Mouse (Mus musculus) MEL (cell line): ENCODE measurements around the gene Nob1. TPM values are rescaled to one million over a fixed set of nuclear protein-coding genes. Genes with fewer than 3 reads are reported as not detected.

ENCODE experiments used
- DNase-seq: peaks from one replicate; pipeline ENCODE4 v3.0.0; 2011; ENCODE audit warnings: low read depth, low spot score
- H3K27ac ChIP-seq: 2 replicates; pipeline ENCODE4 v1.5.1; 2012; ENCODE audit warnings: low read depth, mild to moderate bottlenecking, control low read depth, low read length, moderate library complexity; ENCODE audit not compliant: control insufficient read depth
- H3K27me3 ChIP-seq, 2 experiments: fragments of 150-350 bp in 1 of 2; sonication (generic) in 1 of 2; 2 replicates each; pipeline ENCODE4 v1.6.1; 2012; ENCODE audit warnings: low read length in 2 of 2, mild to moderate bottlenecking in 2 of 2, improper control_type of control experiment in 1 of 2, moderate library complexity in 1 of 2; ENCODE audit not compliant: insufficient read depth in 2 of 2, control insufficient read depth in 1 of 2
- H3K36me3 ChIP-seq, 2 experiments: 2 replicates each; pipeline ENCODE4 v1.6.1; 2012 to 2014; ENCODE audit warnings: low read length in 2 of 2, improper control_type of control experiment in 1 of 2, inconsistent platforms in 1 of 2, mild to moderate bottlenecking in 1 of 2; ENCODE audit not compliant: insufficient read depth in 2 of 2, control insufficient read depth in 1 of 2
- H3K4me1 ChIP-seq, 2 experiments: fragments of 150-350 bp in 1 of 2; sonication (generic) in 1 of 2; 2 replicates each; pipeline ENCODE4 v1.6.1; 2012; ENCODE audit warnings: low read length in 2 of 2, improper control_type of control experiment in 1 of 2, mild to moderate bottlenecking in 1 of 2; ENCODE audit not compliant: insufficient read depth in 2 of 2, control insufficient read depth in 1 of 2
- H3K4me3 ChIP-seq, 2 experiments: fragments of 150-350 bp in 1 of 2; sonication (generic) in 1 of 2; 2 replicates each; pipeline ENCODE4 v1.5.1; 2012; ENCODE audit warnings: low read depth in 2 of 2, low read length in 2 of 2, mild to moderate bottlenecking in 2 of 2, moderate library complexity in 2 of 2, control low read depth in 1 of 2, improper control_type of control experiment in 1 of 2; ENCODE audit not compliant: control insufficient read depth in 1 of 2, insufficient read depth in 1 of 2
- H3K79me2 ChIP-seq: 2 replicates; pipeline ENCODE4 v1.6.1; 2012; ENCODE audit warnings: mild to moderate bottlenecking, low read length, moderate library complexity; ENCODE audit not compliant: control insufficient read depth, poor library complexity, insufficient read depth
- H3K9ac ChIP-seq: 2 replicates; pipeline ENCODE4 v1.6.1; 2012; ENCODE audit warnings: low read depth, mild to moderate bottlenecking, control low read depth, low read length, moderate library complexity; ENCODE audit not compliant: control insufficient read depth, poor library complexity, severe bottlenecking
- H3K9me3 ChIP-seq: fragments of 150-350 bp; sonication (generic); replicated peaks from 2 replicates; pipeline ENCODE4 v1.6.1; 2012; ENCODE audit warnings: mild to moderate bottlenecking, low read length, improper control_type of control experiment, moderate library complexity; ENCODE audit not compliant: insufficient read depth
- CHD1 ChIP-seq: IDR thresholded peaks from 2 replicates; pipeline ENCODE4 v1.6.1; 2012; ENCODE audit warnings: low read depth, mild to moderate bottlenecking, inconsistent platforms, low read length, improper control_type of control experiment
- CTCF ChIP-seq, 3 experiments: IDR thresholded peaks in 2 of 3; conservative IDR thresholded peaks in 1 of 3; 2 replicates each; pipeline ENCODE4 v1.5.1; 2011 to 2012; ENCODE audit warnings: low read length in 3 of 3, low read depth in 2 of 3, mild to moderate bottlenecking in 2 of 3, improper control_type of control experiment in 1 of 3, inconsistent platforms in 1 of 3, mixed read lengths in 1 of 3, moderate library complexity in 1 of 3; ENCODE audit not compliant: control insufficient read depth in 1 of 3, insufficient read depth in 1 of 3, poor library complexity in 1 of 3, severe bottlenecking in 1 of 3
- E2F4 ChIP-seq: IDR thresholded peaks from 2 replicates; pipeline ENCODE4 v1.6.1; 2011; ENCODE audit warnings: low read depth, low read length, improper control_type of control experiment, borderline replicate concordance
- ELF1 ChIP-seq: IDR thresholded peaks from 2 replicates; pipeline ENCODE4 v1.6.1; 2014; ENCODE audit warnings: low read depth, mild to moderate bottlenecking, inconsistent platforms, low read length, improper control_type of control experiment, moderate library complexity
- GATA1 ChIP-seq: IDR thresholded peaks from 2 replicates; pipeline ENCODE4 v1.6.1; 2011; ENCODE audit warnings: low read depth, low read length, improper control_type of control experiment
- HCFC1 ChIP-seq: IDR thresholded peaks from 2 replicates; pipeline ENCODE4 v1.6.1; 2012; ENCODE audit warnings: low read depth, mild to moderate bottlenecking, inconsistent platforms, low read length, improper control_type of control experiment, moderate library complexity
- MAX ChIP-seq: IDR thresholded peaks from 2 replicates; pipeline ENCODE4 v1.6.1; 2011; ENCODE audit warnings: low read length, improper control_type of control experiment
- MAZ ChIP-seq: IDR thresholded peaks from 2 replicates; pipeline ENCODE4 v1.6.1; 2012; ENCODE audit warnings: low read depth, mild to moderate bottlenecking, inconsistent platforms, low read length, improper control_type of control experiment
- NELFE ChIP-seq: IDR thresholded peaks from 2 replicates; pipeline ENCODE4 v1.6.1; 2011; ENCODE audit warnings: low read depth, low read length, improper control_type of control experiment
- NRF1 ChIP-seq: IDR thresholded peaks from 2 replicates; pipeline ENCODE4 v1.6.1; 2014; ENCODE audit warnings: low read depth, mild to moderate bottlenecking, inconsistent platforms, low read length, improper control_type of control experiment, moderate library complexity; ENCODE audit not compliant: poor library complexity, insufficient read depth, severe bottlenecking
- POLR2AphosphoS2 ChIP-seq: IDR thresholded peaks from 2 replicates; pipeline ENCODE4 v1.6.1; 2011; ENCODE audit warnings: low read length, improper control_type of control experiment
- TCF12 ChIP-seq: IDR thresholded peaks from 2 replicates; pipeline ENCODE4 v1.6.1; 2014; ENCODE audit warnings: low read depth, mild to moderate bottlenecking, inconsistent platforms, low read length, improper control_type of control experiment, moderate library complexity
- USF1 ChIP-seq: IDR thresholded peaks from 2 replicates; pipeline ENCODE4 v1.6.1; 2014; ENCODE audit warnings: low read depth, mild to moderate bottlenecking, inconsistent platforms, low read length, improper control_type of control experiment, moderate library complexity
- polyA plus RNA-seq, 2 experiments: library from polyadenylated mRNA; stranded (reverse) in 1 of 2; unstranded in 1 of 2; fragments of >175 nt in 1 of 2; fragments of >200 nt in 1 of 2; gene quantifications; 2 replicates each; pipeline versions ENCODE4 v1.2.1 to v1.2.4; 2012; ENCODE audit warnings: low replicate concordance in 2 of 2, low read depth in 1 of 2; ENCODE audit not compliant: insufficient read length in 2 of 2, insufficient read depth in 1 of 2, missing spikeins in 1 of 2
- total RNA-seq: library from RNA; depleted of rRNA; stranded (reverse); fragments of 300-350 nt; gene quantifications from 2 replicates; pipeline ENCODE4 v1.2.3, GENCODE M21; 2012

Nob1 gene
- total and polyA plus RNA-seq, 3 experiments = 125 to 200 (median 144) TPM

DNA sequence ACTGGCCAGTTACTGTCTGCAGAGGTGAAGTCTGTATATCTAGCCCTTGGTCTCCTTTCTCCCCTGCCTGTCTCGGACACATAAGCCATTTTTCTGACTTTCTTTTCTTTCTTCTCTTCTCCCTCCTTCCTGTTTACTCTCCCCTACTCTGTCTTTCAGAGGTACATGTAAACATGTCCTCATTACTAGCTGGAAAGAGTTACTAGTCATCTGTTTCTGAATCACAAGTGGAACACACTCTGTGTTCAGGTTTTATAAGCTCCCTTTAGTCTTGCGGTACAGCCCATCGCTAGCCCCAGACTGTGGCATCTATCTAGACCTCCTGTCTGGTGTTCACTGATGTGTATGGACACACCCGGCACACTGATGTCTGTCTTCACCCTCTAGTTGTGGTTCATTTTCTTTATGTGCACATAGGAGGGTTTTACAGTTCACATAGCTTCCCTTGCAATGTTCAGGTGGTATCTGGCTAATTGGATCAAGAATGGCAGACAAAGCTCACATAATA is 23.6 kb upstream of the Nob1 start:
- no peaks in the 10 kb centered on the region for H3K79me2 ChIP-seq
- no peak for DNase-seq
- TF ChIP-seq TCF12 (no peak), MAX (no peak), CTCF (IDR thresholded peaks at IDR 0.05 in 2 of 3, conservative IDR thresholded peaks at IDR 0.05 in 1 of 3; ENCODE audit: control insufficient read depth in 1 of 3, insufficient read depth in 1 of 3, low read depth in 2 of 3, low read length in 3 of 3, poor library complexity in 1 of 3, severe bottlenecking in 1 of 3) (no peak)
- no peak overlapping the region for H3K9ac ChIP-seq
- no peaks in the 10 kb centered on the region for H3K4me1 ChIP-seq
- no peaks in the 10 kb centered on the region for H3K36me3 ChIP-seq
- H3K27ac ChIP-seq = no peak overlapping the region
- H3K4me3 ChIP-seq = no peak overlapping the region
- H3K9me3 ChIP-seq = no peaks in the 10 kb centered on the region
- H3K27me3 ChIP-seq = no peaks in the 10 kb centered on the region

DNA sequence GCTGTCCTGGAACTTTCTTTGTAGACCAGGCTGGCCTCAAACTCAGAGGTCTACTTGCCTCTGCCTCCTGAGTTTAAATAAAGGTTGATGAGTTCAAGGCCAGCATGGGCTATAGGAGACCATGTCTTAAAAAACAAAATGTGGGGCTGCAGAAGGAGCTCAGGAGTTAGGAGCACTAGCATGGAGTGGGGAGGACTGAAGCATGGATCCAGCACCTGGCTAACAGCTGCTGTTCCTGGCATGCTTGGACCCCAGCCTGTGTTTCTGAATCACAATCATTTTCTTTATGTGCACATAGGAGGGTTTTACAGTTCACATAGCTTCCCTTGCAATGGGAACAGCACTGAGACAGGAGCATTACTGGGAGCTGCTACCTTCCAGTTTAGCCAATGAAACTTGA is 22.9 kb upstream of the Nob1 start:
- Histone ChIP-seq H3K27me3 (no peaks in the 10 kb centered on the region), H3K27ac (no peak overlapping the region), H3K4me3 (no peak overlapping the region), H3K4me1 (no peaks in the 10 kb centered on the region), H3K9me3 (no peaks in the 10 kb centered on the region), H3K79me2 (no peaks in the 10 kb centered on the region), H3K36me3 (no peaks in the 10 kb centered on the region), H3K9ac (no peak overlapping the region)
- no peak for DNase-seq
- TF ChIP-seq MAZ (no peak), NELFE (no peak), E2F4 (no peak), GATA1 (no peak), POLR2AphosphoS2 (no peak), TCF12 (no peak), USF1 (no peak), ELF1 (no peak)

DNA sequence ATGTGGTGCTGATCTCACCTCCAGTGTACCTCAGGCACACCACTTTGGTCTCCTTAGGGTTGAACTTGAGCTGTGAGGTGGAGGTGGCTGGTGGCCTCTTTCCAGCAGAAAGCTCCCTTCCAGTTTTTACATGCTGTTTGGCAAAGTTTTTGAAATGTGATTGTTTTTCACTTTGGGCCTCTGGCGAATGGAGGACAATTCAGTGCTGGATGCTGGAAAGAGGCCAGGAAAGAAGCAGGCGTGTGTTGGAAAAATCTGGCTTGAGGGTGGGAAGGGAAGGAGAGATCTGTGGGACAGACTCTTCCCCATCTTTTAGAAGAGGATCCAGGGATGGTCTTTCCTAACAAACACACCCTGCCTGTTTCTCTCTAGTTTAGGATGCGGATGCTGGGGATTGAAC is 19.8 kb upstream of the Nob1 start:
- no peaks in the 10 kb centered on the region for H3K9me3 ChIP-seq
- H3K27me3 ChIP-seq = no peaks in the 10 kb centered on the region
- H3K27ac ChIP-seq = no peak overlapping the region
- no peak overlapping the region for H3K4me3 ChIP-seq
- no peak overlapping the region for H3K9ac ChIP-seq
- no peaks in the 10 kb centered on the region for H3K36me3 ChIP-seq
- TF ChIP-seq NRF1 (no peak), TCF12 (no peak), CHD1 (no peak), HCFC1 (no peak)
- TF ChIP-seq, all 39 proteins: peak for 0
- no peaks in the 10 kb centered on the region for H3K79me2 ChIP-seq
- H3K4me1 ChIP-seq = 0 out of 4 replicates have a peak, but pooled peaks cover 0 to 4% of the 10 kb centered on the region in 2 experiments
- DNase-seq = no peak
